Mouse (Mus musculus): Measurements from ENCODE around the gene Qpct. TPM values are rescaled to one million over a fixed set of nuclear protein-coding genes. Genes with fewer than 3 reads are reported as not detected.
"Not testable (repeated sequence)": the region's sequence is repeated elsewhere in the genome, so short reads cannot be mapped to it uniquely, and the experiment has no call there.

The Qpct gene
- polyA plus RNA-seq, 1 experiment from 2014 or later = 28.8 TPM

GRCm38 (mm10) chr17:79091710-79092109 lies 40.0 kb downstream of the Qpct start:
- H3K9me3 ChIP-seq (replicated peaks; ENCODE audit: control insufficient read depth, low read length, poor library complexity, severe bottlenecking) = no peaks in the 10 kb centered on the region
- no peak overlapping the region for H3K9ac ChIP-seq (ENCODE audit: low read depth, low read length)
- no peak overlapping the region for H3K27ac ChIP-seq (ENCODE audit: low read length)
- 0 out of 2 replicates have a peak, but pooled peaks cover 2% of the 10 kb centered on the region for H3K36me3 ChIP-seq (ENCODE audit: control insufficient read depth, insufficient read depth, low read length)
- H3K4me2 ChIP-seq (ENCODE audit: low read length) = no peak overlapping the region
- ATAC-seq = no peak
- H3K4me3 ChIP-seq (ENCODE audit: low read depth, low read length) = no peak overlapping the region
- H3K27me3 ChIP-seq (ENCODE audit: control insufficient read depth, insufficient read depth, low read depth, low read length) = no peaks in the 10 kb centered on the region
- WGBS = 67% methylated on average over 1 of the region's 1 CpGs
- no peaks in the 10 kb centered on the region for H3K4me1 ChIP-seq (ENCODE audit: control insufficient read depth, insufficient read depth, low read length)

- Histone ChIP-seq H3K9ac (ENCODE audit: low read depth, low read length) (no peak overlapping the region), H3K4me2 (ENCODE audit: low read length) (no peak overlapping the region), H3K27ac (ENCODE audit: low read length) (no peak overlapping the region), H3K4me1 (ENCODE audit: control insufficient read depth, insufficient read depth, low read length) (no peaks in the 10 kb centered on the region), H3K27me3 (ENCODE audit: control insufficient read depth, insufficient read depth, low read depth, low read length) (no peaks in the 10 kb centered on the region), H3K9me3 (replicated peaks; ENCODE audit: control insufficient read depth, low read length, poor library complexity, severe bottlenecking) (no peaks in the 10 kb centered on the region), H3K4me3 (ENCODE audit: low read depth, low read length) (no peak overlapping the region), H3K36me3 (ENCODE audit: control insufficient read depth, insufficient read depth, low read length) (0 out of 2 replicates have a peak, but pooled peaks cover 2% of the 10 kb centered on the region)
- WGBS = 80% methylated on average over 5 of the region's 5 CpGs
- no peak for ATAC-seq
Observed at GRCm38 (mm10) chr17:79093286-79093975, 41.7 kb downstream of the Qpct start.

- H3K9ac ChIP-seq (ENCODE audit: low read depth, low read length) = no peak overlapping the region
- no peak overlapping the region for H3K27ac ChIP-seq (ENCODE audit: low read length)
- 88% methylated on average over 2 of the region's 2 CpGs for WGBS
- H3K4me3 ChIP-seq (ENCODE audit: low read depth, low read length) = no peak overlapping the region
- H3K4me1 ChIP-seq (ENCODE audit: control insufficient read depth, insufficient read depth, low read length) = no peaks in the 10 kb centered on the region
- no peaks in the 10 kb centered on the region for H3K27me3 ChIP-seq (ENCODE audit: control insufficient read depth, insufficient read depth, low read depth, low read length)
- H3K9me3 ChIP-seq (replicated peaks; ENCODE audit: control insufficient read depth, low read length, poor library complexity, severe bottlenecking) = no peaks in the 10 kb centered on the region
- no peak for ATAC-seq
- no peak overlapping the region for H3K4me2 ChIP-seq (ENCODE audit: low read length)
- H3K36me3 ChIP-seq (ENCODE audit: control insufficient read depth, insufficient read depth, low read length) = 0 out of 2 replicates have a peak, but pooled peaks cover 2% of the 10 kb centered on the region
Observed at GRCm38 (mm10) chr17:79095624-79096023, 43.9 kb downstream of the Qpct start.

GRCm38 (mm10) chr17:79099866-79100265 lies 48.2 kb downstream of the Qpct start:
- H3K4me3 ChIP-seq (ENCODE audit: low read depth, low read length) = no peak overlapping the region
- no peaks in the 10 kb centered on the region for H3K36me3 ChIP-seq (ENCODE audit: control insufficient read depth, insufficient read depth, low read length)
- H3K9ac ChIP-seq (ENCODE audit: low read depth, low read length) = no peak overlapping the region
- no peak overlapping the region for H3K4me2 ChIP-seq (ENCODE audit: low read length)
- H3K27ac ChIP-seq (ENCODE audit: low read length) = no peak overlapping the region
- no peaks in the 10 kb centered on the region for H3K9me3 ChIP-seq (replicated peaks; ENCODE audit: control insufficient read depth, low read length, poor library complexity, severe bottlenecking)
- 92% methylated on average over 4 of the region's 4 CpGs for WGBS
- no peak for ATAC-seq
- no peaks in the 10 kb centered on the region for H3K4me1 ChIP-seq (ENCODE audit: control insufficient read depth, insufficient read depth, low read length)
- no peaks in the 10 kb centered on the region for H3K27me3 ChIP-seq (ENCODE audit: control insufficient read depth, insufficient read depth, low read depth, low read length)

- 89% methylated on average over 6 of the region's 6 CpGs for WGBS
- Histone ChIP-seq H3K9me3 (replicated peaks; ENCODE audit: control insufficient read depth, low read length, poor library complexity, severe bottlenecking) (no peaks in the 10 kb centered on the region), H3K27ac (ENCODE audit: low read length) (no peak overlapping the region), H3K4me2 (ENCODE audit: low read length) (no peak overlapping the region), H3K4me1 (ENCODE audit: control insufficient read depth, insufficient read depth, low read length) (no peaks in the 10 kb centered on the region), H3K36me3 (ENCODE audit: control insufficient read depth, insufficient read depth, low read length) (no peaks in the 10 kb centered on the region), H3K9ac (ENCODE audit: low read depth, low read length) (no peak overlapping the region), H3K4me3 (ENCODE audit: low read depth, low read length) (no peak overlapping the region), H3K27me3 (ENCODE audit: control insufficient read depth, insufficient read depth, low read depth, low read length) (0 out of 2 replicates have a peak, but pooled peaks cover 3% of the 10 kb centered on the region)
- no peak for ATAC-seq
Observed at GRCm38 (mm10) chr17:79108238-79108637, 56.5 kb downstream of the Qpct start.

- WGBS = 81% methylated on average over 9 of the region's 9 CpGs
Observed at GRCm38 (mm10) chr17:79109576-79109975, 57.9 kb downstream of the Qpct start.

GRCm38 (mm10) chr17:79110936-79111348 lies 59.2 kb downstream of the Qpct start:
- peak; percentile 91 for ATAC-seq
- 21% methylated on average over 5 of the region's 5 CpGs for WGBS
- no peak overlapping the region for H3K4me3 ChIP-seq (ENCODE audit: low read depth, low read length)

More at GRCm38 (mm10) chr17:79109576-79109975, 57.9 kb downstream of the Qpct start:
- Histone ChIP-seq H3K4me1 (ENCODE audit: control insufficient read depth, insufficient read depth, low read length) (no peaks in the 10 kb centered on the region), H3K9me3 (replicated peaks; ENCODE audit: control insufficient read depth, low read length, poor library complexity, severe bottlenecking) (no peaks in the 10 kb centered on the region), H3K4me2 (ENCODE audit: low read length) (no peak overlapping the region), H3K36me3 (ENCODE audit: control insufficient read depth, insufficient read depth, low read length) (no peaks in the 10 kb centered on the region), H3K27ac (ENCODE audit: low read length) (no peak overlapping the region), H3K27me3 (ENCODE audit: control insufficient read depth, insufficient read depth, low read depth, low read length) (0 out of 2 replicates have a peak, but pooled peaks cover 3% of the 10 kb centered on the region), H3K9ac (ENCODE audit: low read depth, low read length) (no peak overlapping the region), H3K4me3 (ENCODE audit: low read depth, low read length) (no peak overlapping the region)
- ATAC-seq = no peak

GRCm38 (mm10) chr17:79115248-79115647 lies 63.5 kb downstream of the Qpct start:
- WGBS = 55% methylated on average over 9 of the region's 9 CpGs
- H3K4me2 ChIP-seq (ENCODE audit: low read length); H3K4me1 ChIP-seq (ENCODE audit: control insufficient read depth, insufficient read depth, low read length); H3K36me3 ChIP-seq (ENCODE audit: control insufficient read depth, insufficient read depth, low read length); ATAC-seq; H3K27ac ChIP-seq (ENCODE audit: low read length); H3K27me3 ChIP-seq (ENCODE audit: control insufficient read depth, insufficient read depth, low read depth, low read length); H3K9me3 ChIP-seq (replicated peaks; ENCODE audit: control insufficient read depth, low read length, poor library complexity, severe bottlenecking); H3K9ac ChIP-seq (ENCODE audit: low read depth, low read length); H3K4me3 ChIP-seq (ENCODE audit: low read depth, low read length): not testable (repeated sequence)

More at GRCm38 (mm10) chr17:79110936-79111348, 59.2 kb downstream of the Qpct start:
- Histone ChIP-seq H3K27ac (ENCODE audit: low read length) (no peak overlapping the region), H3K4me2 (ENCODE audit: low read length) (no peak overlapping the region), H3K4me1 (ENCODE audit: control insufficient read depth, insufficient read depth, low read length) (no peaks in the 10 kb centered on the region), H3K27me3 (ENCODE audit: control insufficient read depth, insufficient read depth, low read depth, low read length) (0 out of 2 replicates have a peak, but pooled peaks cover 3% of the 10 kb centered on the region), H3K9ac (ENCODE audit: low read depth, low read length) (no peak overlapping the region), H3K36me3 (ENCODE audit: control insufficient read depth, insufficient read depth, low read length) (no peaks in the 10 kb centered on the region), H3K9me3 (replicated peaks; ENCODE audit: control insufficient read depth, low read length, poor library complexity, severe bottlenecking) (no peaks in the 10 kb centered on the region)

GRCm38 (mm10) chr17:79119066-79119465 lies 67.4 kb downstream of the Qpct start:
- WGBS = 81% methylated on average over 1 of the region's 1 CpGs
- Histone ChIP-seq H3K4me1 (ENCODE audit: control insufficient read depth, insufficient read depth, low read length) (no peaks in the 10 kb centered on the region), H3K4me2 (ENCODE audit: low read length) (no peak overlapping the region), H3K4me3 (ENCODE audit: low read depth, low read length) (no peak overlapping the region), H3K9me3 (replicated peaks; ENCODE audit: control insufficient read depth, low read length, poor library complexity, severe bottlenecking) (0 out of 2 replicates have a peak, but pooled peaks cover 6% of the 10 kb centered on the region), H3K27me3 (ENCODE audit: control insufficient read depth, insufficient read depth, low read depth, low read length) (no peaks in the 10 kb centered on the region), H3K9ac (ENCODE audit: low read depth, low read length) (no peak overlapping the region), H3K27ac (ENCODE audit: low read length) (no peak overlapping the region), H3K36me3 (ENCODE audit: control insufficient read depth, insufficient read depth, low read length) (no peaks in the 10 kb centered on the region)
- no peak for ATAC-seq
